Mouse (Mus musculus): ENCODE measurements around the gene Cd300ld. TPM values are rescaled to one million over a fixed set of nuclear protein-coding genes. Genes with fewer than 3 reads are reported as not detected.

Cd300ld gene
- 1.3 and 1.7 TPM in 2 replicates for polyA plus RNA-seq (2012; rRNA removed)

DNA sequence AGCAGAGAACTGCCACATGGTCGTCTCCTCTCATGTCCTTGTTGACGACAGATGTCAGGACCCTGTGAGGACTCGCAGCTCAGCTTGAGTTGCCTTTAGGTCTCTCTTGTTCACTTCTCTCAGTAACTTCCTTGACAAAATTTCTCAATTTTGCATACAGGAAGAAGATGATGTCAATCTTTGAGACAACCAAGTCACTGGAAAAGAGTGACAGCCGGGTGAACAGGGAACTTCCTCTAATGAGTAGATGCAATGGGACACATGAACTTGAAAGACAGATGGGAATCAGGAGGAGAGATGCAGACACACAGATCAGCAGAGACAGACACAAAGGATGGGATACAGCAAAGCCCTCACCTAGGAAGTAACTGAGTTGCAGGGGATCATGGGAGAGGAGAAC lies at the start of gene Cd300ld:
TSS of gene Cd300ld (minus strand) at position 130 of the 400 bp plus-strand sequence.

DNA sequence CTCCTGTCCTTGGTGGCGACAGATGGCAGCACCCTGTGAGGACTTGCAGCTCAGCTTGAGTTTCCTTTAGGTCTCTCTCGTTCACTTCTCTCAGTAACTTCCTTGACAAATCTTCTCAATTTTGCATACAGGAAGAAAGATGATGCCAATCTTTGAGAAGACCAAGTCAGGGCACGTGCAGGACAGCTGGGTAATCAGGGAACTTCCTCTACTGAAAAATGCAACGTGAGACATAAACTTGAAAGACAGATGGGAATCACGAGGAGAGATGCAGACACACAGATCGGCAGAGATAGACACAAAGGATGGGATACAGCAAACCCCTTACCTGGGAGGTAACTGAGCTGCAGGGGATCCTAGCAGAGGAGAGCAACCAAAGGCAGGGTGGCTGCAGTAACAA lies 47.9 kb upstream of the Cd300ld start, which contains the start of gene Cd300ld5:
TSS of gene Cd300ld5 (minus strand) at position 101 of the 400 bp plus-strand sequence.

GRCm38 (mm10) chr11:115026912-115027311 lies 37.2 kb upstream of the Cd300ld start, which contains the start of gene Cd300ld4:
Cd300ld4 (minus strand) TSS chr11:115027012.

DNA sequence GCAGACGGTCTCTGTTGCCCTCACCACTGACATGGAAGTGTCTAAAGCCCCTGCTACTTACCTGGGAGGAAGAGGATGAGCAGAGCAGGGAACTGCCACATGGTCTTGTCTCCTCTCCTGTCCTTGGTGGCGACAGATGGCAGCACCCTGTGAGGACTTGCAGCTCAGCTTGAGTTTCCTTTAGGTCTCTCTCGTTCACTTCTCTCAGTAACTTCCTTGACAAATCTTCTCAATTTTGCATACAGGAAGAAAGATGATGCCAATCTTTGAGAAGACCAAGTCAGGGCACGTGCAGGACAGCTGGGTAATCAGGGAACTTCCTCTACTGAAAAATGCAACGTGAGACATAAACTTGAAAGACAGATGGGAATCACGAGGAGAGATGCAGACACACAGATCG lies 26.4 kb upstream of the Cd300ld start, which contains the start of gene Cd300ld2:
TSS of gene Cd300ld2 (minus strand) at position 101 of the 400 bp plus-strand sequence.

GRCm38 (mm10) chr11:115001474-115002040 lies 11.8 kb upstream of the Cd300ld start, which contains the start of gene Cd300c2:
Cd300c2 (minus strand) TSS chr11:115001880.

DNA sequence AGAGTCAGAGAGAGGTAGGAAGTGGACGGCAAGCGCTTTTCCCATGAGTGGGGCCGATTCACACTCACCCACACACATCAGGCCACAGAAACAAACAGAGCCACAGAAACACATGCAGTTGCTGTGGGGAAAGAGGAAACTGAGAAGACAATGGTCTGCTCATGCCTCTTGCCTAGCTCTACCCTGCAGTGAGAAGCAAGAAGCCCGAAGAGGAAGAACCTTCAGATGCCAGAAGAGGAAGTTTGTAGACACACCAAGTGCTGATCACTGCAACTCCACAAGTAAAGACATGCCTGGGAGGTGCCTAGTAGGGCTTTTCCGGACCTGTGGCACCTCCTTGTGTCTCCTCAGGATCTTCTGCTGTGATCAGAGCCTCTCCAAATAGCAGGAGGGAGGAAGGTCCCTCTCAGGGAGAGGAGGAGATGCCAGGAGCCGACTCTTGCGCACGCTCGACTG lies 20.9 kb downstream of the Cd300ld start, which contains the start of gene Cd300c:
TSS of gene Cd300c (minus strand) at position 406 of the 456 bp plus-strand sequence.

DNA sequence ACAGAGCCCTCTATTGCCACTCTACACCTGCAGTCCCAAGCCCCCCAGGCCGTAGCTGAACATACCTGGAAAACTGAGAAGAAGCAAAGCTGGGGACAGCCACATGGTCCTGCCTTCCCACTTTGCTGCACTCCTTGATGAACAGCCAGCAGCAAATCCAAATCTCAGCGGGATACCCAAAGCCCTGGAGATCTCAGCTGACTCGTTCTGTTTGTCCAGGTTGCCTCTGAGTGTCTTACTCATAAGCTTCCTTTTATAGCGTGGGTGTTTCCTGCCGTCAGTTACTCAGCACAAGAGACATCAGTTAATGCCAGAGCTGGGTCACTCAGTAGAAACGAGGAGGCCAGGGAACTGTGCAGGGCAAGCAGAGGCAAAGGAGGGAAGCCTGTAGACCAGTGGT lies 55.6 kb downstream of the Cd300ld start, which contains the start of gene Cd300lb:
TSS of gene Cd300lb (minus strand) at position 243 of the 400 bp plus-strand sequence.

Other genes starting within 250 kb of the Cd300ld start
- 21.2 and 26.4 TPM in 2 replicates for gene Kif19a, start 224.5 kb downstream of the Cd300ld start, polyA plus RNA-seq (2012; rRNA removed)
- gene Btbd17, start 194.0 kb downstream of the Cd300ld start, polyA plus RNA-seq (2012; rRNA removed) = 10.0 and 13.6 TPM in 2 replicates
- gene Gpr142, start 191.0 kb downstream of the Cd300ld start, polyA plus RNA-seq (2012; rRNA removed) = 1.4 and 1.6 TPM in 2 replicates
- gene Gprc5c, start 138.8 kb downstream of the Cd300ld start, polyA plus RNA-seq (2012; rRNA removed) = 51.7 and 58.2 TPM in 2 replicates
- gene Cd300a, start 99.9 kb downstream of the Cd300ld start, polyA plus RNA-seq (2012; rRNA removed) = 1.4 and 1.5 TPM in 2 replicates
- gene Cd300lb, start 55.5 kb downstream of the Cd300ld start, polyA plus RNA-seq (2012; rRNA removed) = 1.1 and 1.4 TPM in 2 replicates
- gene Cd300c, start 20.8 kb downstream of the Cd300ld start, polyA plus RNA-seq (2012; rRNA removed) = 0.36 TPM in 1 of 2 replicates, not detected in the other
- 4.0 and 5.3 TPM in 2 replicates for gene Cd300c2, start 12.0 kb upstream of the Cd300ld start, polyA plus RNA-seq (2012; rRNA removed)
- 0.28 TPM in 1 of 2 replicates, not detected in the other for gene Cd300ld2, start 26.3 kb upstream of the Cd300ld start, polyA plus RNA-seq (2012; rRNA removed)
- 1.4 and 1.7 TPM in 2 replicates for gene Cd300ld4, start 37.1 kb upstream of the Cd300ld start, polyA plus RNA-seq (2012; rRNA removed)
- 0.68 and 1.7 TPM in 2 replicates for gene Cd300ld5, start 47.8 kb upstream of the Cd300ld start, polyA plus RNA-seq (2012; rRNA removed)
- 12.6 and 13.7 TPM in 2 replicates for gene Cd300ld3, start 58.5 kb upstream of the Cd300ld start, polyA plus RNA-seq (2012; rRNA removed)
- 0.25 and 0.31 TPM in 2 replicates for gene Cd300e, start 72.3 kb upstream of the Cd300ld start, polyA plus RNA-seq (2012; rRNA removed)
- 2.0 and 2.7 TPM in 2 replicates for gene Rab37, start 101.5 kb upstream of the Cd300ld start, polyA plus RNA-seq (2012; rRNA removed)
- gene Cd300lf, start 144.1 kb upstream of the Cd300ld start, polyA plus RNA-seq (2012; rRNA removed) = 1.3 and 1.5 TPM in 2 replicates
- 62.3 and 69.3 TPM in 2 replicates for gene Slc9a3r1, start 173.4 kb upstream of the Cd300ld start, polyA plus RNA-seq (2012; rRNA removed)
- gene Tmem104, start 197.6 kb upstream of the Cd300ld start, polyA plus RNA-seq (2012; rRNA removed) = 25.3 and 25.6 TPM in 2 replicates
- 40.2 and 52.1 TPM in 2 replicates for gene Nat9, start 197.9 kb upstream of the Cd300ld start, polyA plus RNA-seq (2012; rRNA removed)

Data from ovary, adult 2 months (tissue).